Mouse (Mus musculus) brain, embryonic 14.5 days (tissue): ENCODE measurements around the gene Akr1b10.

Experiments
- CTCF ChIP-seq: fragments of 200-500 bp; IDR thresholded peaks from 2 replicates; pipeline ENCODE4 v1.5.1; 2012; ENCODE audit warnings: inconsistent platforms, mild to moderate bottlenecking, moderate library complexity, borderline replicate concordance; ENCODE audit not compliant: insufficient read depth, insufficient read length; ENCODE audit errors: extremely low read depth
- POLR2A ChIP-seq: fragments of 200-500 bp; IDR thresholded peaks from 2 replicates; pipeline ENCODE4 v1.6.1; 2012; ENCODE audit warnings: mild to moderate bottlenecking, inconsistent platforms, borderline replicate concordance; ENCODE audit not compliant: poor library complexity, insufficient read depth, insufficient read length, severe bottlenecking; ENCODE audit errors: extremely low read depth

DNA sequence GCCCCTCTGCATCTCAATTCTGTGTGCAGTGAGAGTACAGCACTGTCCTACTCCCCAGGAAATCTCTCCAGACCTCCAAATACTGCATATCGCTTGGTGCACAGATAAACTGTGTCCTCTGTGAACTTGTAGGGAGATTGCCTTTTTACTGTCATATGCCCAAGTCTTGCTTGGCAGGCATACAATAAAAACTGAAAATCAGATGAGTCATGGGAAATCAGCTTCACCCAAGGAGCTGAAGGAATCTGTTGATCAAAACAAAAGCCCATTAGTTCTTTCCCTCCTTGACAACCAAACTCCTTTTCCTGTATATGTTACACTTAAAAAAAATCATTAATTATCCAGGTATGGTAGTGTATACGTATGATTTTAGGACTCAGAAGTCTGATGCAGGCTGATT lies 59.8 kb downstream of the Akr1b10 start:
- no peak for TF ChIP-seq POLR2A
- no peak for TF ChIP-seq CTCF
